Mouse (Mus musculus) heart, postnatal 14 days (tissue): ENCODE results near the gene Acin1. TPM values are rescaled to one million over a fixed set of nuclear protein-coding genes. Genes with fewer than 3 reads are reported as not detected.

Experiments
- DNase-seq, 2 experiments: peaks; one replicate each; pipeline ENCODE4 v3.0.0; 2021 to 2022
- intact Hi-C: fragments of 180-260 bp; cut with DNase I; formaldehyde crosslinking; loops from one replicate; pipeline ENCODE4 v1.15.1; 2025
- total RNA-seq, 2 experiments: library from RNA; stranded (reverse); gene quantifications; 2 replicates each; pipeline ENCODE4 v1.2.3; 2021

The Acin1 gene
- total RNA-seq, 2 experiments from 2014 or later = 105 to 106 TPM

DNA sequence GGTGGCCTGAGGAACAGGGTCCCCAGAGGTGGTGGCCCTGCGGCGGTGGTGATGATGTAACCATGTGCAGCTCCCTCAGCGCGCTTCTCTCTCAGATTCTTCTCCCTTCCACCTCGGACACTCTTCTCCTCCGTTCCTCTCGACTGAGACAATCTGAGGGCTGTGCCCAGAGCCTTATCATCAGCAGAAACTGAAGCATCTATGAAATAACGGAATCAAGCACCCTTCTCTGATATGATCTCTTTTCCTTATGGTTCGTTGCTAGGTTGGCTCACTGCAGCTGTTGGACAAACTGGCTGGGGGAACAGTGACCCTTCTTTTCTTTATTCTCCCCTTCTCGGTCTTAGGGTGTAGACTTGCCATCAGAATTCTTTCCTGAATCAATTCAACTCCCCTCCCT lies 16.5 kb upstream of the Acin1 start:
- no peak for DNase-seq
- intact Hi-C loops = loop anchor here (5.0 kb wide), 1 partner anchor 136 kb away; no protein-coding TSS in a partner anchor

DNA sequence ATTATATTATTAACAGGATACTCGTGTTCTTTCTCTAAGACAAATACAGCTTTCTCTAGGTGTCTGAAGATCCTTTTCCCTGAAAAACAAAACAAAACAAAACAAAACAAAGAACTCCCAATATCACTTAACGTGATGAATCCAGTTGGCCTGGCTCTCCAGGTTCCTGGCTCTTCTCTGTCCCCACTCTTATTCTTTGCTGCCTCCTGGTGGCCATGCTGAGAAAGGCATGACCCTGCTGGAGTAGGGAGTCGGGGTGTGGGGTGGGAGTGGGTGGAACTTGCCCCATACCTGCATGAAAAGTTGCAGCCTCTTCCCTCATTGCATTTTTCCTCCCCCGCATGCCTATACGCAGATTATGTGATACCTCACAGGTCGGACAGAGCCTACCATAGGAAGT lies 14.6 kb upstream of the Acin1 start:
- intact Hi-C loops = loop anchor here (2.0 to 5.0 kb wide), 3 partner anchors 40 to 134 kb away; no protein-coding TSS in a partner anchor
- DNase-seq = peak; percentile 81 to 92

DNA sequence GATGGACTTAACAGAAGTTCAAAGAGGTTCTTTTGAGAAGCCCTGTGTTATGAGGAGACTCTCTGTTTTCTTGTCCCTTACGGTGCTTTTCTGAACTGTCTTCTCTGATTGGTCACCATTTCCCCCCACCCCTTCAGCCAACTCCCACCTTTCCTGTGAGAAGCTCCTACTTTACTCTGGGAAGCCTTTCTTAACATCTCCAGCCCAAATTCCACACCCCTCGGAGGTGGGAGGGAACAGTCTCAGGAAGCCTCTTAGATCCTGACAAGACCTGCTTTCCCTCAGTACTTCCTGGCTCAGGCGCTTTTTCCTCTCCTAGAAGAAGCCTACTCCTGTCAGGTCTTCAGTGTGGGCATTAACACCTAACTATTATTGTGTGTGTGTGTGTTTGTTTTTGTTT lies 12.9 kb upstream of the Acin1 start:
- DNase-seq = no peak
- intact Hi-C loops = no loop called here

DNA sequence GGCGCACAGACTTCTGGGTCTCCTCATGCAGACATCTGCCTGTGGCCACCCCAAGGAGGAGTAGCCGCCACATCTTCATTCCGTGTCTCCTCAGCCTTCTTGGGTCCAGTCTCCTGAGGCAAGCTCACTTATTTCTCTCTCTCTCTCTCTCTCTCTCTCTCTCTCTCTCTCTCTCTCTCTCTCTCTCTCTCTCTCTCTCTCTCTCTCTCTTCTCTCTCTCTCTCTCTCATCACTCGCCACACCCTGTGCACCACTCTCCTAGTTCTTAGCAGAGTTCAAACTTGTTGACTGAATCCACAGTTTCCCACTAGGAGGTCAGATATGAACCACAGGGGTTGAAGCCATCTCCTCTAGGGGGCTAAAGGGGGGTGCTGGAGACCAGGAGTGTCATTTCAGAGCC lies 12.0 kb upstream of the Acin1 start, which contains the start of gene Gm29776:
Gene Gm29776 (minus strand): TSS at position 101 of the 400 bp plus-strand sequence.
- DNase-seq = no peak
- intact Hi-C loops = no loop called here

DNA sequence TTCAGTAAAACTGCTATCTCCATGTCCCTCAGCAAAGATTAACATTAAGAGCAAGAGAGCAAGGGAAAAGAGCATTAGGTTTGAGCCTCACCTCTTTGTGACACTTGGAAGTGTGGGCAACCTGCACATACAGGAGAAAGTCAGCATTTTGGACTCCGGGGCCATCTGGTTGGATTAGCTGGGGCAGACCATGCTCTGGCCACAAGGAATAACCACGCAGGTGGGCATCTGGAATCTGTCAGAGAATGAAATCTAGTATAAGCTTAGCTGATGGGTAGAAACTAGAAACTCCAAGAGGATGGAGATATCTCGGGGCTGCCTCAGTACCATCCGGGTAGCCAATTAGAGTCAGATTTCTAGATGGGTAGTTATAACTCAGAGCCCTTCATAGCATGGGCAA lies 10.0 kb upstream of the Acin1 start:
- no peak for DNase-seq
- intact Hi-C loops = no loop called here

DNA sequence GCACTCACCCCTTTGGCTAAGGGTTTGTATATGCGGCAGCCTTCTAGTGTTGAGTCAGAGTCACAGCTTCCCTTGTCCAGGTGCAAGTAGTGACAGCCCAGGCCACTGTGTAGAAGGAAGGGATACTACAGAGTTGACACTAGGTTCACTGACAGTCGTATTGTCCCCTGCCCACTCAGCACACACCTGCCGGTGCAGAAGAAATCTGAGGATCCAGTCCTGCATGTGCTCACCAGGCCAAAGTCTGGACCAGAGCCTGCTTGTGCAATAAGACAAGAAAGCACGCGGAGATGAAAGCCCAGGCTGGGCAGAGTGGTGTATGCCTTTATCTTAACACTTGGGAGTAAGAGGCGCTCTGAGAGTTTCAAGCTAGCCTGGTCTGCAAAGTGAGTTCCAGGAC lies 8.3 kb upstream of the Acin1 start:
- intact Hi-C loops = no loop called here
- no peak for DNase-seq

DNA sequence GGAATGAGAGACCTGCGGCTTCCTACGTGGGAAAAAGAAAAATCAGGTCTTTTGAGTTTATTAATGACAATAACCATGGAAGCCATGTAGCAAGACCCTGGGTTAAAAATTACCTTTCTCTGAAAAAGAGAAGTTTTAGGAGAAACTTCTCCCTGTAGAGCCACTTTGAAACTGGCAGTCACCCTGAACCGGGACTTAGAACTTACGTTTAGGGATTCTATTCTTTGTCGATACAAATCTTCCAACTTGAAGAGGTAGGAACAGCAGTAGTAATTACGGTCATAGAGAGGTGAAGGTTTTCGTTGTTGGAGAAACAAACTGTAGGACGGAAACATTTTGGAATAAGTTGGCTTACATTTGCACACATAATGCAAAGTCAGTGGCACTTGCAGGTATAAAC lies 520 bp upstream of the Acin1 start:
- intact Hi-C loops = loop anchor here (5.0 to 10.0 kb wide), 2 partner anchors 35 to 328 kb away; partner anchors contain the start of gene Ngdn
- no peak for DNase-seq

DNA sequence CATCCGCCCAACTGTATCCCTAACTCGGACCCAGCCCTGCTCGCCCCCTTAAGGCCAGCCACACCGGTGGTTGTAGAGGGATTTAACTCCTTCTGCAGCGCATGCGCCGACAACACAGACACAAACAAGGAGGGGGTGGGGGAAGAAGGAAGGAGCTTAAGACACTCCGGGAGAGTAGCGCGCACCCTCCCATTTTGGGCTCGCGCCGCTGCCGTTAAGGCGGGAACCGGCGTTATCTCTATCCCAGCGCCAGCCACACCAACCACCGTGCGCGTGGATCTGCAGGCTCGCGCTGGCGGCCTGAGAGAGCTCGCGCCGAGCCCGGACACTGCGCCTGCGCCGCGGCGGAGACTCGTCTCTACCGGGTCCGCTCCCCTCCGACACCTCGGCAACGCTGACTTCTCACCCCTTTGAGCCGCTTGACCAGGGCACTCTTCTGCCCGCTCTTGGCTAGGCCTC lies 639 bp downstream of the Acin1 start, which contains the start of gene 1700123O20Rik:
Gene 1700123O20Rik (plus strand): TSS at position 154 of the 459 bp plus-strand sequence.
- intact Hi-C loops = loop anchor here (5.0 to 10.0 kb wide), 2 partner anchors 34 to 329 kb away; partner anchors contain the start of gene Ngdn
- no peak for DNase-seq

DNA sequence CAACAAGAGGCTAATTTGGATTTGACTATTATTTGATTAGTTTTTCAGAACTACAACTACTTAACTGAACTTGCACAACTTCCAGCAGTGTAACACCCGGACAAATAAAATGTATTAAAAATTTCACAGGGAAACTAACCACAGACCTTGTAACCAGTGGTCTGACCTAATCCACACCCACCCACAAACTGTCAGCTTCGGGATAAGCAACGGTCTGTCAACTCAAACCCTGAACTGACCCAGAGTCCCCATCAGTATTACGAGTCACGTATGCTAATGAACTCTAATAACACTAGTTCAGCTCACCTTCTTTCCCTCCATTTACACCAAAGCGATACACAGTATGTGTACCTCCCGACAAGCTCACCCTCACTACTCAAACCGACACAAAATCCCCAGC lies 1.3 kb downstream of the Acin1 start:
- DNase-seq = no peak
- intact Hi-C loops = loop anchor here (5.0 to 10.0 kb wide), 2 partner anchors 33 to 329 kb away; partner anchors contain the start of gene Ngdn

DNA sequence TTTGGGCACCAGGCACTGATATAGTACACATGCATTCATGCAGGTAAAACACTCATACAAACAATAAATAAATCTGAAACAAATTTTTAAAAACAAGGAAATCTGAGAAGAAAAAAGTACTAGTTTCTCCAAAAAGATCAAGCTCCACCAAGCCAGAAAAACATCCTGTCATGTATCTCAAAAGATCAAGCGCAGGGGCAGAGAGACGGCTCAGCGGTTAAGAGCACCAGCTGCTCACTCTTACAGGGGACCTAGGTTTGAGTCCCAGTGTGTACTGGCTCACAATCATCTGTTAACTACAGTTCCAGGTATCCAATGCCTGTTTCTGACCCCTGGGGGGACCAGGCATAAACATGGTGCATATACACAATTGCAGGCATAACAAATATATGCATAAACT lies 4.3 kb downstream of the Acin1 start:
- no peak for DNase-seq
- intact Hi-C loops = loop anchor here (10.0 kb wide), 1 partner anchor 332 kb away; the partner anchor contains the start of gene Ngdn

DNA sequence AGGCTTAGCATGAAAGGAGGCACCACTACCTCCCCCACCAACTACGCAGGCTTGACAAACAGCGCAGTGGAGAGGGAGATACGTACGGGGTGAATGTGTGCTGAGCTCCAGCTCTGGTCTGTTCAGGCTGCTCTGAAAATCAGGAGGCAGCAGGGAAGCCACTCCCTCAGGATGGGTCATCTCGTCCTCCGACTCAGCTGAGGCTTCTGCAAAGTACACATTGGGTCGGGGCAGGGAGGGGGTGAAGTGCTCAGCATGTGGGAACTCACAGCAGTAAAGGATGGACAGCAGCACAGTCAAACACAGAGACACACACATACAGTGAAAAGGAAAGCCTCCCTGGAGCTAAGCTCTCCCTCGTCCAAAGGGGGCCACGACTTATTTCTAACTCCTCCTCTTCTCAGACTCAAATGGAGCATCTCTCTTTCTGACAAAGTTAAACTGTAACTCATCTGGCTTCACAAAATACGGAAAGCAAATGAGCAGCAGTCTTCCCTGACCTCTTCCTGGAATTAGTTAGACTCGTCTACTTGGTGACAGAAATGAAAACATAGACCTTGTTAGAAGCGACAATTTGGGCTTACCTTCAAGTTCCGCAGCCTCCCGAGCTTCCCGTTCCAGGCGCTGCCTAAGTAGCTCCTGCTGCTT lies 8.0 kb downstream of the Acin1 start:
- no peak for DNase-seq
- intact Hi-C loops = no loop called here

DNA sequence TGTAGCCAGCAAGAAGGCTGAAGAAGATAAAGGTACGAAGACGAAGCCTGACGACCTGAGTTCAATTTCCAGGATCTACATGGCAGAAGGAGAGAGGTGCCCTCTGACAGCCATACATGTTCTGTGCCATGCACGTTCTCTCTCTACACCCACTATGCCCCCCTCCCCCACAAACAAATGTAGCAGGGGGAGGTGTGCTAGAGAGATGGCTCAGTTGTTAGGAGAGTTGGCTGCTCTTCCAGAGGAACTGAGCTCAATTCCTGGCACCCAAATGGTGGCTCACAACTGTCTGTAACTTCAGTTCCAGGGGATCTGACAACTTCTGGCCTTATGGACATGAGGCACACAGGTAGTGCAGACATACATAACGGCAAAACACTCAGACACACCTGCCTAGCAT lies 10.4 kb downstream of the Acin1 start:
- DNase-seq = no peak

DNA sequence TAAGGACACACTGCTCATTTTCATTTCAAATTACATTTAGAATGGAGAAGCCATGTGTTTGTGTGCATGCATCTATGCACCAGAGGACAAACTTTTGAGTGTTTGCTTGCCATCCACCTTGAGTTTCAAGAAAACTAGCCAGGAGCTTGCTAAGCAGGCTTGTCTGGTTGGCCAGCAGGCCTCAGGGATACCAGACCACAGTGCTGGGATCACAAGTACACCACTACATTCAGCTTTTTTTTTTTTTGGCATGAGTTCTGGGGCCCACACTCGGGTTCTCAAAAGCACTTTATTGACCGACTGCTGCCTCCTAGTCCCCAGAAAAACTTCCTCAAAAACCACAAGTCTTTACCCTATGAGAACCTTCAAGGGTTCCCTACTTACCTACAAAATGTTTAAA lies 12.4 kb downstream of the Acin1 start:
- intact Hi-C loops = no loop called here
- no peak for DNase-seq

More for the DNA sequence above, 10.4 kb downstream of the Acin1 start:
- intact Hi-C loops = no loop called here

DNA sequence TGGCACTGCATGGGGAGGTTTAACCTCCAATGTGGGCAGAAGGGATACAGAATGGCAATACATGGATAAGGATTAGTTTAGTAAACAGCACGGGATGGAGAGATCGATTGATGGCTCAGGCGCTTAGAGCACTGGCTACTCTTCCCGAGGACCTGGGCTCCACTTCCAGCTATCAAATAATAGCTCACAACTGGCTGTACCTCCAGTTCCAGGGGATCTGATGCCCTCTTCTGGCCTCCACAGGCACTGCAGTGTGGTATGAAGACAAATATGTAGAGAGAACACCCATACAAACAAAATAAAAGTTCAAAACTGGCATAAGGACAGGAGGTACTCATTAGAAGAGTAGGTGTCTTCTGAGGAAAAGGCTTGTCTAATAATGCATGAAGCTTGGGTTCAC lies 17.4 kb downstream of the Acin1 start:
- intact Hi-C loops = no loop called here
- peak; percentile 53 to 65 for DNase-seq

DNA sequence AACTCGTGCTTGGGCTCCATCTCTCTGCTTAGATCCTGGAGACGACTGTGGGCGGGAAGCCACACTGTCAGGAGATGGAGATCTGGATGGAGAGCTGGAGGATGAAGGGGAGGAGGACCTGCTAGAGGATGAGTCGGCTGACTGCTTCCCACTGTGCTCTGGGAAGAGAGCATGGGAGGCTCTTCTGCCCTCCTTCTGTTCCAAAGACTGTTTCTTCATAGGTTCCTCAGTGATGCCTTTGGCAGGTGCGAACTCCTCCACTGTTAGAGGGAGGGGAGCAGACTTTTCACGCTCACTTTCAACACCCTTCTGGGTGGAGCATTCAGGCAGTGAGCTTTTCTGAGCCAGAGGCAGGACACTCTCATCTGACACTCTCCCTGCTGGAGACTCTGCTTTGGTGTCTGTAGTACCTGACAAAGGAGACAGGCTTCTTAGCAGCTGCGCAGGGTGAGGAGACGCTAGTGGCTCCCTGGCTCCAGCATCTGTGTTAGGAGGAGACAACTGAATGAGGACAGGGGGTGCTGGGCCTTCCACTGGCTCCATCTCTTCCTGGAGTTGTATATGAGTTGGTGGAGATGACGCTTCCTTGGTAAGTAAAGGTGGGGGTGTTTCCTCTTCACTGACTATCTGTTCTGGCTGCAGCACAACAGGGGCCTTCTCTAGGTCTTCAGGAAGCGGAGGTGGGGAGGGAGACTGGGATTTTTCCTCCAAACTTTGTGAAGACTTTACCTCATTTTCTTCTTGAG lies 22.1 kb downstream of the Acin1 start:
- no peak for DNase-seq
- intact Hi-C loops = no loop called here

DNA sequence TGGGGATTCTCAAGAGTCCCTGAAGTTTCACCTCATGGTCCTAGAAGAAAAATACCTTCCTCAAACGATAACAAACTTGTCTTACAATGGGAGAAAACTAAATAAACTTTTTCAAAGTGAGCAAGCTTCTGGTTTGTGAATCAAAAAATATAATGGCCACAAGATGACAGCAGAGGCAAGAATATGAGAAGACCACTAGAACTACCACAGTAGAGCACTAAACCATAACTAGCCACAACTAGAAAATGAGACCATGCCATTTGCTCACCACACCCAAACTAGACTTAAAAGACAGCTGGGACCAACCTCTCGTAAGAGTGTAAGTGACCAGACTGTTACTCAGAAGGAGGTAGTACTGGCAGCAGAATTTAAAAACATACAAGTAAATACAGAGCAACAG lies 26.7 kb downstream of the Acin1 start:
- intact Hi-C loops = loop anchor here (2.0 kb wide), 1 partner anchor 41 kb away; no protein-coding TSS in a partner anchor
- DNase-seq = no peak

DNA sequence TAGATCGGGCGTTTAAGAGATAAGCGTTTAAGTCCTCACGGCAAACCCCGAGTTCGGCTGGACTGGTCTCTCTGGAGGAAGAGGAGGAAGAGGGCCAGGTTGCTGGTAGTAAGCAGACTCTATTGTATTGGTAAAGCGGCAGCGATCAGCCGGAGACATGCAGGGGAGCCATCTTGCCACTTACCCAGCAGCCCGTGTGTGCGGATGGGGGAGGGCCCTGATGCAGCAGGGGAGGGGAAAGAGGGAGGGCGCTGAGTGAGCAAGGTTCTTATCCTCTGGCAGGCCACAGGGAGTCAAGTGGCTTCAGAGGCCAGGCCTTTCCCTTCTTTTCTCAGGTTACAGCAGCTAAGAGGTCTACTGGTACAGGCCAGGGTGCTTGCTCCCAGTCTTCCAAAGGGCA lies 33.2 kb downstream of the Acin1 start:
- peak; percentile 82 to 87 for DNase-seq
- intact Hi-C loops = loop anchor here (5.0 kb wide), 1 partner anchor 34 kb away; the partner anchor contains the start of genes 1700123O20Rik and Acin1

DNA sequence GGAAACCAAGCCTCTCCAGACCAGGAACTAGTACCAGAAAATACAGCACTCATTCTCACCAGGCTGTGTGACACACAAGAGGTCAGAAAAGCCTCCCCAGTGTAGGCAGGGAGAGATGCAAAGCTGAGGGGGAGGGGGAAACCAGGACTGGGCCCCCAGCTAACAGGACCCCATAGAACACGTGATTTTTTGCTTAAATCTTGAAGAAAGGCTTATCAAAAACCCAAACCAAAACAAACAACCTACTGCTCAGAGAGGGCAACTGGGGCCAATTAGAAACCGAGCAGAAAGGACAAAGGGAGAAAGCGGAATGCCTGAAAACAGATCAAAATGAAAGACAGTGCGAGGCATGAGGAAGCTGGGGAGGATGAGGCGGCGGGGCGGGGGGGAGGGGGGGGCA lies 33.9 kb downstream of the Acin1 start:
- intact Hi-C loops = loop anchor here (5.0 kb wide), 1 partner anchor 35 kb away; the partner anchor contains the start of genes 1700123O20Rik and Acin1
- no peak for DNase-seq

DNA sequence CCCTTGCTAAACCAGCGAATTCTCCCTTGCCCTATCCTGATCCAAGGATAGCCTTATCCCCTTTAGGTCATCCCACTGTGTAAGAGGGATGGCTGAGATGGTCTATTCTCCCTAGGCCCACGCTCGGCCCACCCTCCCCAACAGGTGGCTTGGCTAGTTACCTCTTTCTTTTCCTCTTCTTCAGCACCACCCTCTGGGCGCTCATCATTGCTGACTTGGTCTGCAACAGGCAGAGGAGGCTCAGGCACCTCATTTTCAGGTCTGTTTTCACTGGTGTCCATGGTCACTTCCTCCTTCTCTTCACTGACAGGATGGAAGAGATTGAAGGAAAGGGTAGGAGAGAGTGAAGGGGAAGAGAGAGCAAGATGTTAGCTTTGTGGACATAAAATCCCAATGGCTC lies 35.2 kb downstream of the Acin1 start:
- intact Hi-C loops = loop anchor here (2.0 to 5.0 kb wide), 2 partner anchors 36 to 49 kb away; partner anchors contain the start of genes 1700123O20Rik and Acin1
- no peak for DNase-seq

DNA sequence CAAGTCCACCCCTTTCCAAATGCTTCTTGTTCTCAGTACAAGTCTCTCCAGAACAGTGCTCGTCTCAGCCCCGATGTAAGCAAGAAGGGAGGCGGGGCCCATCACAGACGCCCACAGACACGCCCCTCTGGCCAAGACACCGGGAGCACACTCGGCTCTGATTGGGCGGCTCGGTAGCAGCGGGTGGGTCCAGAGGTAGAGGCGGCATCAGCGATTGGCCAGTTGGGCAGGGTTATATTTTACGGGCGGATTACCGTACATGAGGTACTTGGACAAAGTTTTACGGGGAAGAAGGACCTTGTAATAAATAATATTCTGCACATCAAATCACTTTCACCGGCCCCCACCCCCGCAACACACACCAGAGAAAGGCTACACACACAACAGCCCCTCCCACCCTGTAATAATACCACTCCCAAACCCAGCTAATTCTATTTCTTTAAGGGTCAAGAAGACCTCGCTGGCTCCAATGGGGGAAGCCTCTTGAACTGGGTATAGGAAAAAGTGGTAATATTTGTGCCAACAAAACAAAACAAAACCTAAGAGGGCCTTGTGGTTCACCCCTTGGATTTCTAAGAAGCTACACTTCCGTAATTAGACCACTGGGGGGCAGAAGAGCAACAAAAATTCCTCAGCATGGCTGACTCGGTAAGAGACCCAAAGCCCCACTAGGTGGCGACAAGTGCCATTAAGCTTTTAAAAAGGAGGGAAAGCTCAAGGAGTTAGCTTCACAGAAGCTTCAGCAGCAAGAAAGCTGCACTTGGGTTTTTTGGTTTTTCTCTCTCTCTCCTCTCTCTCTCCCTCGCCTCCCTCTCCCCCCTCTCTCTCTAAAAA lies 35.9 kb downstream of the Acin1 start:
- peak; percentile 81 to 89 for DNase-seq
- intact Hi-C loops = loop anchor here (2.0 to 5.0 kb wide), 2 partner anchors 36 to 50 kb away; partner anchors contain the start of genes 1700123O20Rik and Acin1
